Mouse (Mus musculus): ENCODE results near the gene Gpx5.
A peak's percentile ranks its signal among the peaks of the same experiment; 100 is the strongest.

The Gpx5 gene

DNA sequence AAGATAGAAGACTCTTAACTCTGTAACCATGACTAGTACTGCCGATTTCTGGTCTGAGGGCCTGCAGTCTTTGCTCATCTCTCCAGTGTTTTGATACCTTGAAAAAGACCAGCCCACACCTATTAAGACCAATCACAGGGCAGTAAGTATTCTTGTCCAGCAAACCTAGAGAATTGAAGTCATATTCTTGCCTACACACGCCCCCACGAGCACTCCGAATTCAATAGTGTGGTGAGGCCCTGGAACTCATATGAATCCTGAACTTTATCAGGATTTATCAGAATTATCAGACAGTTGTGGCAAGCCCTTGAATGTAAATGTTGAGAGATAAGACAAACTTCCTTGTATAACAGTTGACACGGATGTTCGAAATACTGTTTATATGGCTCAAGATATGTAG lies at the start of gene Gpx5:
TSS of gene Gpx5 (minus strand) at position 101 of the 400 bp plus-strand sequence.
- DNase-seq, result no peak

DNA sequence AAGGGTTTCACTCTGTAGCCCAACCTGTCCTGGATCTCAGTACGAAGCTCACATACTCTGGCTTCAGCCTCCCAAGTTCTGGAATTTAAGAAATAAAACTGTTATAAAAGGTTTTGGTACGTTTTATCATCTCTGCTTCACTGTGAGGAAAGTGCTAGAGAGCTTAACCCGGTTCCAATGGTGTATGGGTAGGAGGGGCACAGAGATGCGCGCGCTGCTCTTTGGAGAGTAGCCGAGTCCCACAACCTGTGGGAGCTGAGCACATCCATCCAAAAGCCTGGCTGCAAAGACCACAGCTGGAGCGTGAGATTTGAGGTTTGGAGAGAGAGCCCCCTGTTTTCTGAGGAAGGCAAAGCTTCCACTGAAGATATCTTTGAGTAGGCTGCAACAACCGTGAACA lies 34.9 kb upstream of the Gpx5 start:
- DNase-seq, result no peak

GRCm38 (mm10) chr13:21326657-21327211 lies 34.2 kb upstream of the Gpx5 start:
- DNase-seq, result peak; percentile 61 to 83

DNA sequence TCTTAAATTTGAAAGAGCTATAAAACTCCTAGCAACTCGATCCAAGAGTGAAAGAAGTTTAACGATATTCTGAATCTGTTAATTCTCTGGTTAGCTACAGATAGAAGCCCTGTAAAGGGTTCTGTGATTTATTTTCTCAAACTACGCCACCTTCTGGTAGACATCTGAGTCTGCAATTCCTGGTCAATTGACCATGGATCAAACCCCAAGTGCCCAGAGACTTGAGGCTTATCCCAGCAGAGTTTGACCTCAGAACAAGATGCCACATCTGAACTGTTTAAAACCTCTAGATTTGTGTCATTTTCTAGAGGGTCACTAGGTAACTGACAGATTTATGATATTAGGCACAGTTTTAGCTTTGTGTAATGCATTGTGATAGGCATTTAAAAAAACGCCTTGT lies 33.7 kb upstream of the Gpx5 start:
- DNase-seq, result no peak

GRCm38 (mm10) chr13:21323405-21323804 lies 30.9 kb upstream of the Gpx5 start:
- DNase-seq, result no peak

DNA sequence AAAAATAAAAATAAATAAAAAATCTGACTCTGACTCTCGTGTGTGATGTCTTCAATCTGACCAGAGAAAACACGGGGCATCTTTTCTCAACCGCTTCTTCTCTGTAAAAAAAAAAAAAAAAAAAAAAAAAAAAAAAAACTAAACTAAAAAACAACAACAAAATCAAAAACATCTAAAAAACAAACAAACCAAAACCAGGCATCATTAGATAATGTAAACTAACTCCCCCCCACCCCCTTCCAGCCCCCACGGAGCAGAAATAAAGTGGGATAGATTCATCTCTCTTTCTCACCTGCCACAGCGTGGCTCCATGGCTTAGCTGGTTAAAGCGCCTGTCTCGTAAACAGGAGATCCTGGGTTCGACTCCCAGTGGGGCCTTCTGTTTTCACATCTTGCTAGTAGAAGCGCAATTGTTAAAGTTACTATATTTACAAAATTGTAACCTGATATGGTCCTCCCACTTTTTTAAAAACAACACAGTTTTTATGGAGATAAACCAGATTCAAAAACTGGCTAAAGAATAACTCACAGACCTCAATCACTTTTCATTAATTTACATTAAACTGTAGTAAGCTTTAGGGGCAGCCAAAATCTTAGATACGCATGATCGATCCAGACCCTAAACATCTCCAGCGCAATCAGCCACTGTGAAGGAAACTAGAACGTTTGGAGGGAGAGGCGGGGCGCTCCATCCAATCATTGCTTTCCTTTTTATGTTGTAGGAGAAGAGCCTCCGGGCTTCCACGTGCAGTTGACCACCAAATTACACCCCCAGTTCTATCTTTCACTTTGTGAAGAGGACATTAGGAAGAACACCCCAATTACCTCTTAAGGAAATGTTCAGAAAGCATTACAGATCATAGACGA lies 30.2 kb upstream of the Gpx5 start:
- no peak for DNase-seq

DNA sequence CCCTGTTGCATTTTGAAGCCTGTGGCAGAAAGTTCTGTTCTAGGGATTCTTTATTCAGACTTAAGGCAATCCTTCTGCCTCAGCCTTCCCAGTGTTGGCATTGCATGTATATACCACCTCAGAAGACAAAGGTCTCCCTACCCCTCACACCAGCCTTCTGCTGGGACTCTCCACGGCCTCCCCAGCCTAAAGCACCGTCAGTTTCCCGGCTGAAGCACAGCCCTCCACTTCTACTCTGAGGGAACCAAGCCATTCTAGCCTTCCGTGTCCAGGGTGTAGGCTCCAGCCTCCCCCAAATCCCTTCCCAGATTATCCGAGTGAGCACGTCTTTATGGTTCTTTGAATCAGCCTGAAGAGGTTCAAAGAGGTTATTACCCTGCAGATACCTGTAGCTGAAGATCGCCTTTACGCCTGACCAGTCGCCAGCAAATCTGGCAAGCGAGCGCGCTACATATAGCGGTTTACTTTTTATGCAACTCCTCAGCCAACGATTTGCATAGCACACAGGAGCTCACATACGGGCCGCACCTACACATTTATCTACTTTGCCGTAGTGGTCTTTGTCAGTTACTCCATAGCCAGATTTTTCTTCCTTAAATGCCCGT lies 29.5 kb upstream of the Gpx5 start:
- DNase-seq, result no peak

GRCm38 (mm10) chr13:21320262-21320661 lies 27.7 kb upstream of the Gpx5 start:
- DNase-seq, result no peak

GRCm38 (mm10) chr13:21313903-21314302 lies 21.4 kb upstream of the Gpx5 start:
- no peak for DNase-seq

DNA sequence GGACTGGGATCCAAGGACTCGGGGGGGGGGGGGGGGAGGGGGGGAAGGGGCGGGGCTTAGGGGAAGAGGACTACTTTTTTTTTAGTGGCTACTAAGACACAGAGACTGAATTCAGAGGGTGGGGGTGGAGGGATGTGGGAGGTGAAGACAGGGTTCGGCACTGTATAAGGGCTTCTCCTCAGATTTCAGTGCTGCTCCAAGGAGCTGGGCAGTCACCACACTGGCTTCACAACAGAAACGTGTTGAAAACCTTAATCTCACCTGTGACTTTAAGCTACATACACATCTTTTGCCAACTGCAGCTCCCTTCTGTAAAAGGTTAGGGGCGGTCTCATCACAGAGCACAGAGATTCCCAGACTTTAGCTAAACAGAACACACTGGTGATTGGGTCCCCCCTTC lies 20.3 kb upstream of the Gpx5 start:
- no peak for DNase-seq

- DNase-seq, result peak; percentile 16 to 51
Observed at GRCm38 (mm10) chr13:21311926-21312325, 19.4 kb upstream of the Gpx5 start, which contains the start of gene Gpx6. Gene Gpx6, plus strand, starts transcription at chr13:21312125.

GRCm38 (mm10) chr13:21309788-21310187 lies 17.3 kb upstream of the Gpx5 start:
- no peak for DNase-seq

GRCm38 (mm10) chr13:21304483-21305066 lies 12.0 kb upstream of the Gpx5 start:
- no peak for DNase-seq

GRCm38 (mm10) chr13:21298557-21298956 lies 6.0 kb upstream of the Gpx5 start:
- no peak for DNase-seq

- DNase-seq, result peak; percentile 72 to 84
Observed at GRCm38 (mm10) chr13:21279559-21279958, 13.0 kb downstream of the Gpx5 start.

GRCm38 (mm10) chr13:21279076-21279475 lies 13.5 kb downstream of the Gpx5 start:
- DNase-seq, result no peak

DNA sequence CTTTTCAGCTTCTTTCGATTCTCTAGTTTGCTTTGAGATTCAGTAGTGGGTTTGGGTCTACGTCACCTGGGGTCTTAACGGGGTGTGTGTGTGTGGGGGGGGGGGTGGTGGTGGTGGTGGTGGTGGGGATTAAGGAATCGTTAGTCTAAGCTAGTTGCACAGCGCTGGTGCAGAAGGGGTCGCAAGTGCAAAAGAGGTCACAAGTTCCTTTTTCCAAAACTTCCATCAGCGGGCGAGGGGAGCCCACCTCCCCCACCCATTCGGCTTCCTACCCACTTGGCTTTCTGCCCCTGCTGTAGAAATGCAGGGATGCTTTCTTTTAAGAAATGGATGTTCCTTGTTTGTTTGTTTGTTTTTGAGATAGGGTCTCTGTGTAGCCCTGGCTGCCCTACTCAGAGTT lies 16.0 kb downstream of the Gpx5 start:
- DNase-seq, result no peak

- DNase-seq, result peak; percentile 59 to 70
Observed at GRCm38 (mm10) chr13:21275815-21276550, 16.5 kb downstream of the Gpx5 start.

DNA sequence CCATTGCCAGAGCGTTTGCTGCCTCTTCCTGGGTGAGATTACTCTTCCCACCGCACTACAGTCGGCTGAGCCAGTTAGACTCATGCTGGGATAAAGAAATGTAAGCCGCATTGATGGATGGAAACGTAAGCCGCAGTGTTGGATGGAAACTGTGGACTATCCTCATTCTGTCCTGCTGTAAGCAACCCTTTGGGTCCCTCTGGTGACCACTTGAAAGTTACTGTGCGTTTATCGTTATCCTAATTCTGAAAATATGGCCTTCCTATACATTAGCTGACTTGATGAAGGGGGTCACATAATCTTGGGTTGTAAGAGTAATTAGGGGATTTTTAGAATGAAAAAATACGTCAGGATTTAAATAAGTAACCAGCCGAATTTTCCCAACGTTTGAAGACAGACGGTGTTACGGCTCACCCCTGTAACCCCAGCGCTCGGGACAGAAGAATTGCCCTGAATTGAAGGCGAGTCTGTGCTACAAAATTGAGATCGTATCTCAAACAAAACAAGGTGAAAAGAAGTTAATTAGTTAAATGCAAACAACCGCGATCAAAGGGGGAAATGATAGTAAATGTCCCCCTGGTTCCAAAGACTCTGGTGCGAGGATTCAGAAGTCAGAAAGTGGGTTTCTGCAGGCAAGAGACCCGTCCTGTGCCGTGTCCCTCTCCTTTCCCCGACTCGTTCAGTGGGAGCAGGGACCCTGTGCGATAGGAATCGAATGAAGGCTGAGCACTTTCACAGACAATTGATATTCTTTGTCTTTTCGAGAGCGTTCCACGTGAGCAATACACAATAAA lies 17.3 kb downstream of the Gpx5 start:
- no peak for DNase-seq

GRCm38 (mm10) chr13:21268262-21268661 lies 24.3 kb downstream of the Gpx5 start:
- no peak for DNase-seq

DNA sequence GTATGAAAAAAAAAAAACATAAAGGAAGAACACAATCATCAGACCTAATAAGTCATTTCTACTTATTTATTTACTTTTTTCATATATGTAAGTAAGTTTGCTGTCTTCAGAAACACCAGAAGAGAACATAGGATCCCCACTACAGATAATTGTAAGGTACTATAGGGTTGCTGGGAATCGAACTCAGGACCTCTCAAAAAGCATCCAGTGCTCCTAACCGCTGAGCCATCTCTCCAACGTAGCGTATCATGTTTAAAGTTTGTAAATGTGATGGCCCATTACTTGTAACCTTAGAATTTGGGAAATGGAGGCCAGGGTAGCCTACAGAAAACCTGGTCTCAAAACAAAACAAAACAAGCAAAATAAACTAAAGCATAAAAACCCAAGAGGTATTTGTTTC lies 25.0 kb downstream of the Gpx5 start:
- DNase-seq, result no peak

- DNase-seq, result no peak
Observed at GRCm38 (mm10) chr13:21265736-21266135, 26.8 kb downstream of the Gpx5 start.
